Comparison of ENCODE assay signal across 8 mouse cellular contexts in genomic region chr7:4509863-4510608, GRCm38 (mm10). TPM values are rescaled to one million over a fixed set of nuclear protein-coding genes. Genes with fewer than 3 reads are reported as not detected.
A peak's percentile ranks its signal among the peaks of the same experiment; 100 is the strongest.
DNase-seq lines count a peak whose midpoint lies in the region; ATAC-seq and TF ChIP-seq lines count a peak whose summit lies in the region.

No protein-coding gene starts in this region.

- TF ChIP-seq CTCF in olfactory bulb, adult 2 months (IDR thresholded peaks at IDR 0.05; ENCODE audit: insufficient read depth, low read depth, low read length): peak; percentile 55

- TF ChIP-seq POLR2A in olfactory bulb, adult 2 months (IDR thresholded peaks at IDR 0.05; ENCODE audit: insufficient read depth, low read depth, low read length): no peak

- no peaks in the 10 kb centered on the region for H3K36me3 ChIP-seq in embryonic facial prominence, embryonic 13.5 days
- H3K36me3 ChIP-seq in heart, embryonic 13.5 days: peaks cover 15% of the 10 kb centered on the region
- H3K36me3 ChIP-seq in kidney, embryonic 16.5 days (ENCODE audit: insufficient read depth, low read length): no peaks in the 10 kb centered on the region
- H3K36me3 ChIP-seq in lung, embryonic 16.5 days (ENCODE audit: control insufficient read depth, insufficient read depth, low read length): no peaks in the 10 kb centered on the region

- DNase-seq in adrenal gland, adult 18-20 months (ENCODE audit: low spot score in 2 of 2): peak; percentile 59 to 62
- peak; percentile 66 to 83 for DNase-seq in thymus, postnatal 36 days

- no peak overlapping the region for H3K27ac ChIP-seq in embryonic facial prominence, embryonic 13.5 days
- peak overlapping the region; percentile 86 for H3K27ac ChIP-seq in heart, embryonic 13.5 days (replicated peaks)
- H3K27ac ChIP-seq in kidney, embryonic 16.5 days (ENCODE audit: low read length): 0 out of 2 replicates have a peak overlapping the region, but pooled peaks have one; percentile 15
- H3K27ac ChIP-seq in lung, embryonic 16.5 days (ENCODE audit: low read length): peak overlapping the region; percentile 74
- H3K27ac ChIP-seq in olfactory bulb, adult 2 months (ENCODE audit: insufficient read depth, low read depth, low read length): no peak overlapping the region

- H3K4me3 ChIP-seq in embryonic facial prominence, embryonic 13.5 days: 0 out of 2 replicates have a peak overlapping the region, but pooled peaks have one; percentile 2
- H3K4me3 ChIP-seq in heart, embryonic 13.5 days: peak overlapping the region; percentile 38
- 0 out of 2 replicates have a peak overlapping the region, but pooled peaks have one; percentile 8 for H3K4me3 ChIP-seq in kidney, embryonic 16.5 days (ENCODE audit: low read length)
- peak overlapping the region; percentile 9; the same call in 1 of the 2 replicates for H3K4me3 ChIP-seq in lung, embryonic 16.5 days (ENCODE audit: low read length)
- no peak overlapping the region for H3K4me3 ChIP-seq in olfactory bulb, adult 2 months (ENCODE audit: insufficient read depth, low read depth, low read length)

- no peaks in the 10 kb centered on the region for H3K9me3 ChIP-seq in embryonic facial prominence, embryonic 13.5 days
- no peaks in the 10 kb centered on the region for H3K9me3 ChIP-seq in heart, embryonic 13.5 days
- H3K9me3 ChIP-seq in kidney, embryonic 16.5 days (ENCODE audit: low read length): no peaks in the 10 kb centered on the region
- no peaks in the 10 kb centered on the region for H3K9me3 ChIP-seq in lung, embryonic 16.5 days (ENCODE audit: control insufficient read depth, low read length)

- peak overlapping the region; percentile 30; the same call in 1 of the 2 replicates for H3K4me2 ChIP-seq in embryonic facial prominence, embryonic 13.5 days
- peak overlapping the region; percentile 63 for H3K4me2 ChIP-seq in heart, embryonic 13.5 days
- H3K4me2 ChIP-seq in kidney, embryonic 16.5 days (replicated peaks; ENCODE audit: low read depth, low read length): peak overlapping the region; percentile 31
- peak overlapping the region; percentile 47 for H3K4me2 ChIP-seq in lung, embryonic 16.5 days (ENCODE audit: low read depth, low read length)

- H3K27me3 ChIP-seq in embryonic facial prominence, embryonic 13.5 days: no peaks in the 10 kb centered on the region
- H3K27me3 ChIP-seq in heart, embryonic 13.5 days (replicated peaks): no peaks in the 10 kb centered on the region
- no peaks in the 10 kb centered on the region for H3K27me3 ChIP-seq in kidney, embryonic 16.5 days (ENCODE audit: insufficient read depth, low read length)
- no peaks in the 10 kb centered on the region for H3K27me3 ChIP-seq in lung, embryonic 16.5 days (ENCODE audit: control insufficient read depth, insufficient read depth, low read depth, low read length)

- 11% methylated on average over 24 of the region's 24 CpGs for WGBS in embryonic facial prominence, embryonic 13.5 days
- WGBS in heart, embryonic 13.5 days: 9% methylated on average over 24 of the region's 24 CpGs
- 20% methylated on average over 24 of the region's 24 CpGs for WGBS in kidney, embryonic 16.5 days
- WGBS in lung, embryonic 16.5 days: 12% methylated on average over 24 of the region's 24 CpGs
- 17% methylated on average over 24 of the region's 24 CpGs for WGBS in olfactory bulb, adult 2 months

- peak; percentile 94 for ATAC-seq in CD4-positive, CD25-positive, alpha-beta regulatory T cell, adult 4 months
- 0 out of 2 replicates have a peak, but pooled peaks have one; percentile 21 for ATAC-seq in embryonic facial prominence, embryonic 13.5 days (ENCODE audit: insufficient number of reproducible peaks, insufficient read depth, low FRiP score, low TSS enrichment, low read depth)
- ATAC-seq in heart, embryonic 13.5 days (ENCODE audit: extremely low read depth, insufficient number of reproducible peaks, low FRiP score, low TSS enrichment): peak; percentile 72; the same call in 1 of the 2 replicates
- ATAC-seq in kidney, embryonic 16.5 days (ENCODE audit: low FRiP score, low TSS enrichment): peak; percentile 75; the same call in 1 of the 2 replicates
- peak; percentile 93 for ATAC-seq in lung, embryonic 16.5 days (ENCODE audit: low read depth)

- no peak overlapping the region; the same call in 1 of the 2 replicates for H3K9ac ChIP-seq in embryonic facial prominence, embryonic 13.5 days
- peak overlapping the region; percentile 73 for H3K9ac ChIP-seq in heart, embryonic 13.5 days
- peak overlapping the region; percentile 35 for H3K9ac ChIP-seq in kidney, embryonic 16.5 days (replicated peaks; ENCODE audit: low read length)
- H3K9ac ChIP-seq in lung, embryonic 16.5 days (ENCODE audit: low read length): peak overlapping the region; percentile 49

- peaks cover 13% of the 10 kb centered on the region for H3K4me1 ChIP-seq in embryonic facial prominence, embryonic 13.5 days
- peaks cover 68% of the 10 kb centered on the region for H3K4me1 ChIP-seq in heart, embryonic 13.5 days
- peaks cover 13% of the 10 kb centered on the region; the same call in 1 of the 2 replicates for H3K4me1 ChIP-seq in kidney, embryonic 16.5 days (ENCODE audit: insufficient read depth, low read length)
- peaks cover 15% of the 10 kb centered on the region for H3K4me1 ChIP-seq in lung, embryonic 16.5 days (replicated peaks; ENCODE audit: control insufficient read depth, insufficient read depth, low read length)
- H3K4me1 ChIP-seq in olfactory bulb, adult 2 months (ENCODE audit: control insufficient read depth, insufficient read depth, low read length): peaks cover 3% of the 10 kb centered on the region

RNA-seq across cellular contexts. Expression of gene Tnnt1, which starts 6.1 kb away (rescaled TPM):
- polyA plus RNA-seq in CD4-positive, CD25-positive, alpha-beta regulatory T cell, adult 4 months (2017; shearing (Covaris generic)): 1 to 10 TPM; 6.9 to 8.3 TPM
- total RNA-seq in adrenal gland, adult 18-20 months (2021): 1 to 10 TPM in 1 of 2 experiments, under 1 TPM in 1; 0.50 to 1.4 TPM
- polyA plus RNA-seq in embryonic facial prominence, embryonic 13.5 days (2015; fragmentation: Nextera tagmentation; extraction: Ambion mirVana): 57.6 and 63.3 TPM in 2 replicates
- polyA plus RNA-seq in heart, embryonic 13.5 days (2015; fragmentation: Nextera tagmentation; extraction: Ambion mirVana): 610 and 755 TPM in 2 replicates
- 20.9 and 21.6 TPM in 2 replicates for polyA plus RNA-seq in kidney, embryonic 16.5 days (2015; fragmentation: Nextera tagmentation; extraction: Ambion mirVana)
- 28.6 and 34.6 TPM in 2 replicates for polyA plus RNA-seq in lung, embryonic 16.5 days (2015; fragmentation: Nextera tagmentation; extraction: Ambion mirVana)
- polyA plus RNA-seq in olfactory bulb, adult 2 months (2012; ENCODE audit: insufficient read depth, insufficient read length, low replicate concordance, missing spikeins): not detected in 2 replicates

RNA-seq across cellular contexts. Expression of gene Ppp1r12c, which starts 8.6 kb away (rescaled TPM):
- 10 to 100 TPM; 13.5 to 27.7 TPM for polyA plus RNA-seq in CD4-positive, CD25-positive, alpha-beta regulatory T cell, adult 4 months (2017; shearing (Covaris generic))
- 10 to 100 TPM; 95.9 to 96.6 TPM for total RNA-seq in adrenal gland, adult 18-20 months (2021)
- 45.9 and 48.2 TPM in 2 replicates for polyA plus RNA-seq in embryonic facial prominence, embryonic 13.5 days (2015; fragmentation: Nextera tagmentation; extraction: Ambion mirVana)
- 29.2 and 33.9 TPM in 2 replicates for polyA plus RNA-seq in heart, embryonic 13.5 days (2015; fragmentation: Nextera tagmentation; extraction: Ambion mirVana)
- polyA plus RNA-seq in kidney, embryonic 16.5 days (2015; fragmentation: Nextera tagmentation; extraction: Ambion mirVana): 22.1 and 31.6 TPM in 2 replicates
- polyA plus RNA-seq in lung, embryonic 16.5 days (2015; fragmentation: Nextera tagmentation; extraction: Ambion mirVana): 20.1 and 21.0 TPM in 2 replicates
- not detected in 2 replicates for polyA plus RNA-seq in olfactory bulb, adult 2 months (2012; ENCODE audit: insufficient read depth, insufficient read length, low replicate concordance, missing spikeins)

RNA-seq across cellular contexts. Expression of gene Tnni3, which starts 14.0 kb away (rescaled TPM):
- polyA plus RNA-seq in CD4-positive, CD25-positive, alpha-beta regulatory T cell, adult 4 months (2017; shearing (Covaris generic)): 1 to 10 TPM; 1.6 to 2.4 TPM
- under 1 TPM in 1 of 2 experiments, not detected in 1; 0.66 TPM for total RNA-seq in adrenal gland, adult 18-20 months (2021)
- 4.7 and 11.8 TPM in 2 replicates for polyA plus RNA-seq in embryonic facial prominence, embryonic 13.5 days (2015; fragmentation: Nextera tagmentation; extraction: Ambion mirVana)
- 2,083 and 2,324 TPM in 2 replicates for polyA plus RNA-seq in heart, embryonic 13.5 days (2015; fragmentation: Nextera tagmentation; extraction: Ambion mirVana)
- 5.8 and 6.1 TPM in 2 replicates for polyA plus RNA-seq in kidney, embryonic 16.5 days (2015; fragmentation: Nextera tagmentation; extraction: Ambion mirVana)
- polyA plus RNA-seq in lung, embryonic 16.5 days (2015; fragmentation: Nextera tagmentation; extraction: Ambion mirVana): 77.2 and 102 TPM in 2 replicates
- not detected in 2 replicates for polyA plus RNA-seq in olfactory bulb, adult 2 months (2012; ENCODE audit: insufficient read depth, insufficient read length, low replicate concordance, missing spikeins)

RNA-seq across cellular contexts. Expression of gene Dnaaf3, which starts 22.2 kb away (rescaled TPM):
- 1 to 10 TPM; 1.4 to 2.8 TPM for polyA plus RNA-seq in CD4-positive, CD25-positive, alpha-beta regulatory T cell, adult 4 months (2017; shearing (Covaris generic))
- total RNA-seq in adrenal gland, adult 18-20 months (2021): 1 to 10 TPM in 1 of 2 experiments, under 1 TPM in 1; 0.51 to 1.2 TPM
- 1.4 and 2.4 TPM in 2 replicates for polyA plus RNA-seq in embryonic facial prominence, embryonic 13.5 days (2015; fragmentation: Nextera tagmentation; extraction: Ambion mirVana)
- polyA plus RNA-seq in heart, embryonic 13.5 days (2015; fragmentation: Nextera tagmentation; extraction: Ambion mirVana): 0.59 and 0.95 TPM in 2 replicates
- polyA plus RNA-seq in kidney, embryonic 16.5 days (2015; fragmentation: Nextera tagmentation; extraction: Ambion mirVana): 3.3 and 3.5 TPM in 2 replicates
- 4.7 TPM in 2 replicates for polyA plus RNA-seq in lung, embryonic 16.5 days (2015; fragmentation: Nextera tagmentation; extraction: Ambion mirVana)
- polyA plus RNA-seq in olfactory bulb, adult 2 months (2012; ENCODE audit: insufficient read depth, insufficient read length, low replicate concordance, missing spikeins): not detected in 2 replicates

RNA-seq across cellular contexts. Expression of gene Syt5, which starts 37.3 kb away (rescaled TPM):
- polyA plus RNA-seq in CD4-positive, CD25-positive, alpha-beta regulatory T cell, adult 4 months (2017; shearing (Covaris generic)): under 1 TPM in 1 of 2 experiments, not detected in 1; 0.35 TPM
- 1 to 10 TPM; 7.0 to 7.5 TPM for total RNA-seq in adrenal gland, adult 18-20 months (2021)
- polyA plus RNA-seq in embryonic facial prominence, embryonic 13.5 days (2015; fragmentation: Nextera tagmentation; extraction: Ambion mirVana): 8.3 and 9.1 TPM in 2 replicates
- 1.4 and 2.7 TPM in 2 replicates for polyA plus RNA-seq in heart, embryonic 13.5 days (2015; fragmentation: Nextera tagmentation; extraction: Ambion mirVana)
- 5.3 and 6.6 TPM in 2 replicates for polyA plus RNA-seq in kidney, embryonic 16.5 days (2015; fragmentation: Nextera tagmentation; extraction: Ambion mirVana)
- polyA plus RNA-seq in lung, embryonic 16.5 days (2015; fragmentation: Nextera tagmentation; extraction: Ambion mirVana): 5.5 and 8.3 TPM in 2 replicates
- polyA plus RNA-seq in olfactory bulb, adult 2 months (2012; ENCODE audit: insufficient read depth, insufficient read length, low replicate concordance, missing spikeins): not detected in 2 replicates

Comparison
In these comparisons a context has a peak if more than half of its experiments do, and no peak if none do; other contexts are left out.
1. ATAC-seq: peak in every context shown above with its lines; median percentile 94 in CD4-positive, CD25-positive, alpha-beta regulatory T cell, adult 4 months; 93 in lung, embryonic 16.5 days; 75 in kidney, embryonic 16.5 days; 72 in heart, embryonic 13.5 days; 21 in embryonic facial prominence, embryonic 13.5 days.
2. H3K27ac ChIP-seq: peak in heart, embryonic 13.5 days (single experiment), kidney, embryonic 16.5 days (single experiment) and lung, embryonic 16.5 days (single experiment); none in embryonic facial prominence, embryonic 13.5 days (single experiment) and olfactory bulb, adult 2 months (single experiment).
3. RNA of gene Tnni3, which starts 14.0 kb away (polyA plus RNA-seq): 2,083 to 2,324 TPM in heart, embryonic 13.5 days; 77.2 to 102 TPM in lung, embryonic 16.5 days, 5.8 to 6.1 TPM in kidney, embryonic 16.5 days, 4.7 to 11.8 TPM in embryonic facial prominence, embryonic 13.5 days, 1.6 to 2.4 TPM in CD4-positive, CD25-positive, alpha-beta regulatory T cell, adult 4 months and not detected in olfactory bulb, adult 2 months; every median in the first group is over 10 times any median in the second.
4. Peak in every context shown above with its lines, with median percentiles within 50 percentile points of each other: H3K4me2 ChIP-seq.